Mouse (Mus musculus) gastrocnemius, adult 2 months (tissue): ENCODE results near the gene Abca5. TPM values are rescaled to one million over a fixed set of nuclear protein-coding genes. Genes with fewer than 3 reads are reported as not detected.
"Not testable (repeated sequence)": the region's sequence is repeated elsewhere in the genome, so short reads cannot be mapped to it uniquely, and the experiment has no call there.

ENCODE experiments used
- DNase-seq: peaks from one replicate; pipeline ENCODE4 v3.0.0; 2022
- H3K27ac ChIP-seq: fragments of 200-600 bp; 2 replicates; pipeline ENCODE4 v1.8.1; 2022; ENCODE audit warnings: mild to moderate bottlenecking
- H3K4me3 ChIP-seq: fragments of 200-600 bp; 2 replicates; pipeline ENCODE4 v1.8.1; 2022; ENCODE audit warnings: mild to moderate bottlenecking, moderate library complexity
- CTCF ChIP-seq: fragments of 200-600 bp; IDR thresholded peaks from 2 replicates; pipeline ENCODE4 v1.8.1; 2022; ENCODE audit warnings: antibody characterized with exemption, mild to moderate bottlenecking, moderate library complexity
- intact Hi-C: fragments of 180-260 bp; cut with DNase I; formaldehyde crosslinking; loops from one replicate; pipeline ENCODE4 v1.15.1; 2025
- total RNA-seq, 2 experiments: library from RNA; stranded (reverse); gene quantifications; 2 replicates each; pipeline ENCODE4 v1.2.3; 2021

Gene Abca5
- total RNA-seq, 2 experiments from 2014 or later: 12.2 to 12.9 TPM

DNA sequence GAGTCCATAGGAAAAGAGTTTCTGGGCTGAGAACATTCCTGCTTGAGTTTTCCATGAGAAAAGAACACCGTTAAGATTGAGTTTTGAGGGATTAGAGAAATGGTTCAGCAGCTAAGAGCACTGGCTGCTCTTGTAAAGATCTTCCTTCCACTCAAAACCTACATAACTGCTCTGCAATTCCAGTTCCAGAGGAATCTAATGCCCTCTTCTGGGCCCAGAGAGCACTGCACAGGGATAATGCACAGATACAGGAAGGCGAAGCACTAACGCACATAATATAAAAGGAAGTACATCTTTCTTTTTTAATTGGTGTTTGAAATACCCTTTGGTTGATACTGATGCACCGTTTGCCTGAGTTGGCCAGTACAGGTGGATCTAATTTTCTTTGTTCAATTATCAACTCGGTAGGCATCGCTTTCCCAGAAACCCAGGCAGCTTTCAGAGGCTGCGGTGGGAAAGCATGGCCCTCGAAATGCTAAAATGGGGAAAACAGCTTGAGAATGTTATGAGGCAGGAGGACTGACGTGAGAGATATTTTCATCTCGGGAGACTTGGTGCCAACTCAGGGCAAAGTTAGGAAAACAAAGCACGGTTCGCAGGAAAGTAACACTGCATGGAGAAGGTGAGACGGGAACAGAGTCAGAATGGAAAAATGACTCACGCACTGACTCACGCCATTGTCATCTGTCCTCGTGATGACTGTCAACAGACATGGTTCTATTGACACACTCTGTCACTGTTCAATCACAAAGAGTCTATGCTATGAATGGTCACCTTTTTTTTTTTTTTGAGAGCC, 20.4 kb upstream of the Abca5 start:
- intact Hi-C loops: no loop called here
- no peak overlapping the region for H3K27ac ChIP-seq
- DNase-seq: peak; percentile 28
- peak; percentile 82 for TF ChIP-seq CTCF
- H3K4me3 ChIP-seq: peak overlapping the region; percentile 50

DNA sequence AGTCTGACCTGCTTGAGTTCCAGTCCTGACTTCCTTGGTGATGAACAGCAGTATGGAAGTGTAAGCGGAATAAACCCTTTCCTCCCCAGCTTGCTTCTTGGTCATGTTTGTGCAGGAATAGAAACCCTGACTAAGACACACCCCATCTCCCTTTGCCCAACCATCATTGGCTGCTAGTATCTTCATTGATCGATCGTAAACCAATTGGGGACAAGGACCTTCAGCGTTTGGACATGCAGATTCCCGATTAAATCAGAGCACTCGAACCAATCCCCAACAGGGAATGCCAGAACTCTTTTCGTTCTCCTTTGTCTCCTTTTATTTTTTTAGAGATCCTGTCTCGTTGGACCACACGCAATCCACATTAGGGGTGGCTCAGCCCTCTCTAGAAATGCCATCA, 17.6 kb upstream of the Abca5 start:
- DNase-seq, H3K27ac ChIP-seq, intact Hi-C loops, H3K4me3 ChIP-seq: not testable (repeated sequence)

DNA sequence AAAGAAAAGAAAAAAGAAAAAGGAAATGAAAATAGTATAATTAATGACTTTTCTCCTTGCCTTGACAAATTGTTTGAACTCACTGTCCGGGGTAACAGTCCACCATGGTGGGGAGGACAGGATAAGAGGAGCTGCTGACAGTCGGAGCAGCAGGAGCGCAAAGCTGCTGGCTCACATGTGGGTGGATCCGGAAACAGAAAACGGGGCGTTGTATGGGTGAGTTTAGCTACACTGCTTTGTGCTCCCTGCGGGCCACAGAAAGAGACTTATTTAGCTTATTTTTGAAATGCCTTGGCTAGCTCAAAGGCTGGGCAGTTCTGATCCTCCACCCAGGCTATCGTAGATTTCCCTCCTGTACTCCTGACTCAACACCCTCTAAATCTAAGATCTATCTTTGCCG, 16.7 kb upstream of the Abca5 start:
- no peak overlapping the region for H3K27ac ChIP-seq
- H3K4me3 ChIP-seq: no peak overlapping the region
- TF ChIP-seq CTCF: no peak
- intact Hi-C loops: no loop called here
- no peak for DNase-seq

DNA sequence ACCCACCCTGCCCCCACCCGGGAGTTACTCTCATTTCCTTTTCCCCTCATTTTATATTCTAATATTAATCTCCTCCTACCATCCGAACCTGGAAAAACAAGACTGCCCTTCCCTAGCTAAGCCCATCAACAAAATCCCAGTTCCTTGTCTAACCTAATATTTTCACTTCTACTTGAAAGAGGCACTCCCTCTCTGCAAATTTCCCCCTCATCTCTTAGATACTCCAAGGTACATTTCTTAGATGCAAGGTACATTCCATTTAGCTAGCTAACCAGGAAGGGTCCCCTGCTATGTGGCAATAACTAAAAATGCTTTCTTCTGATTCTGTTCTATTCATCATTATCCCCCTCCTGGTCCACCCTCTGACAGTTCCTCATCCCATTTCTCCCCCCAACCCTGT, 10.7 kb upstream of the Abca5 start:
- intact Hi-C loops: no loop called here
- Histone ChIP-seq H3K4me3 (no peak overlapping the region), H3K27ac (no peak overlapping the region)
- no peak for TF ChIP-seq CTCF
- no peak for DNase-seq

- DNase-seq: no peak
- Histone ChIP-seq H3K4me3 (no peak overlapping the region), H3K27ac (no peak overlapping the region)
- intact Hi-C loops: no loop called here
- peak; percentile 25; the same call in 1 of the 2 replicates for TF ChIP-seq CTCF
Measured at GRCm38 (mm10) chr11:110347768-110348167, 10.3 kb upstream of the Abca5 start.

GRCm38 (mm10) chr11:110336814-110337288, 665 bp downstream of the Abca5 start:
- peak overlapping the region; percentile 94 for H3K4me3 ChIP-seq
- peak; percentile 48 for DNase-seq
- peak overlapping the region; percentile 91 for H3K27ac ChIP-seq
- intact Hi-C loops: no loop called here
- no peak for TF ChIP-seq CTCF

GRCm38 (mm10) chr11:110330093-110330492, 7.4 kb downstream of the Abca5 start:
- H3K4me3 ChIP-seq: no peak overlapping the region
- no peak for TF ChIP-seq CTCF
- no peak for DNase-seq
- no peak overlapping the region for H3K27ac ChIP-seq
- intact Hi-C loops: no loop called here

DNA sequence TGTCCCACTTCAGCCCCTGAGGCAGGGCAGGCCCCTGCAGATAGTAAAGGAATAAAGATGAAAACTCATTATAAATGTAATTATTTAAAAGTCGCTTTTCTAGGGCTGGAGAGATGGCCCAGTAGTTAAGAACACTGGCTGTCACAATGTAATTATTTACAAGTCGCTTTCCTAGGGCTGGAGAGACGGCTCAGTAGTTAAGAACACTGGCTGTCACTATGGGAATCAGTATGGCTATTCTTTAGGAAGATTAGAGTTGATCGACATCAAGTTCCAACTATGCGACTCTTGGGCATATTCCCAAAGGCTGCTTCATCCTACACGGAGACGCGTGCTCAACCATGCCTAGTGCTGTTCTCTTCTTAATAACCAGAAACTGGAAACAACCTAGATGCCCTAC, 15.2 kb downstream of the Abca5 start:
- TF ChIP-seq CTCF: no peak
- intact Hi-C loops: no loop called here
- no peak for DNase-seq
- H3K27ac ChIP-seq: no peak overlapping the region
- H3K4me3 ChIP-seq: no peak overlapping the region

DNA sequence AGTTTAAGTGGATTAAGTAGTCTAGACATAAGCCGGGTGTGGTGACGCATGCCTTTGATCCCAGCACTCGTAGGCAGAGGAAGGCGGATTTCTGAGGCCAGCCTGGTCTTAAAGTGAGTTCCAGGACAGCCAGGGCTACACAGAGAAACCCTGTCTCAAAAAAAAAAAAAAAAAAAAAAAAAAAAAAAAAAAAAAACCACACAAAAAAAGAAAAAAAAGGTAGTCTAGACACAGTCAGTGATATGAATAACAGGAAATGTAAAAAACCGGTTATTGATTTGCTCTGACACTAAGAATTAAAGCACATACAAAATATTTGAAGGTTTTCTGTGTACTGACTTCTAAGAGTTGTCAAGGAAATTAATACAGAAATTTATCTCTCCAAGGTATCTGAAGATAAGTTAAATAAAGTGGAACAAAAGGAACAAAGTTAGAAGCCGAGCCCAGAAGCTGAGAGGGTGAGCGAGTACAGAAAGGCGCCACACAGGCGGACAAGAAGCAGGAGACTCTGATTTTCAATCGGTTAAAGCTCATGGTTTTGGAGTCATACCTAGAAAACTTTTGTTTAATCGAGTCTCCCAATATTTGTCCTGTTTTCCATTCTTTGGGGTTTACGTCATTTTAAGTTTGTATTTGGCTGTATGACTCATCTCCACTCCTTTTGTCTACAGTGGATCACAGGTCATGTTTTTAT, 30.9 kb downstream of the Abca5 start:
- no peak for DNase-seq
- Histone ChIP-seq H3K4me3 (no peak overlapping the region), H3K27ac (no peak overlapping the region)
- intact Hi-C loops: no loop called here
- no peak for TF ChIP-seq CTCF

DNA sequence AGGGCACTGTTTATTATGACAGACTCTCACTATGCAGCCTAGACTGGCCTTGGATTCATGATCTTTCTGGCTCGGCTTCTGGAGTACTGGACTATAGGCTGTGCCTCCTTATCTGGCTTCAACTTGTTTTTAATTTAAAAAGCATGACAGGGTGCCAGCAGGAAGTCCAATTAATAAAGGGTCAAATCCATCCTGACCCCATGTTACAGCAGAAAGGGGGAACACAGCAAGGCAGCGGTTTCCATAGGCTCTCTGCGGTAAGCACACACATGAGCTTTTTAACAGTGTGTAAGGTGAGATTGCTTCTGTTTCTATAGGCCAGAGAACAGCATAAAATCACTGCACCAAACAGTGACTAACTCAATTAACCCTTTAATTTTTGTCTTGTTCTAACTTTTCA, 34.1 kb downstream of the Abca5 start:
- no peak for TF ChIP-seq CTCF

DNA sequence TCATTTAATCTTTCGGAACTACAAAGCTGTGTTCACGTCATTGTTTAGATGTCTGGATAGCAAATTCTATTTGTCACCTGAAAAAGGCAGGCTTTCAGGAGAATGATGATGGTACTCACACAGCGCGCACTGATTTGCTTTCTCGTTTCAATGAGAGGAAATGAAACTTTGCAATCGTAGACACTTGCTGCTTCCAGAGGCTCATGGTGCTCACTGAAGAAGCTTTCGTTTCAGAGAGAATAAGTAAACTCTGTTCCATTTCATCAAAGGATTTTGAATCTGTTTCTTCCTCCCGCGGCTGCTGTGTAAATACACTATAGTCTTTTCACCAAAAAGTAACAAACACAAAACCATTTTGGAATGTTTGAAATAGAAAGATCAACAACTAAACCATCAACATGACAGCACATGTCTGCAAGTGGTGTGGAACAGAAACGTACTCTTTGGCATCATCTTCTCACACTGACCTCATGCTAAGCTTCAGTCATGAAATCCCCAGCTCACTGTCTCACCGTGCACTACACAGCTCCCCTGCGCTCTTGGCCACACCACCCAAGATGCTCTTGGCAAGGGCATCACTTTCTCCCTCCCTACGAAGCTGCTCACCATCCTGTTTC, 39.5 kb downstream of the Abca5 start:
- Histone ChIP-seq H3K27ac (no peak overlapping the region), H3K4me3 (no peak overlapping the region)
- intact Hi-C loops: no loop called here
- no peak for DNase-seq
- TF ChIP-seq CTCF: no peak

More for the DNA sequence above, 34.1 kb downstream of the Abca5 start:
- no peak overlapping the region for H3K27ac ChIP-seq
- intact Hi-C loops: no loop called here
- no peak overlapping the region for H3K4me3 ChIP-seq
- DNase-seq: no peak

GRCm38 (mm10) chr11:110290586-110290985, 46.9 kb downstream of the Abca5 start:
- Histone ChIP-seq H3K4me3 (no peak overlapping the region), H3K27ac (no peak overlapping the region)
- no peak for DNase-seq
- TF ChIP-seq CTCF: no peak
- intact Hi-C loops: no loop called here

- DNase-seq: no peak
- intact Hi-C loops: loop anchor here (5.0 kb wide), 1 partner anchor 546 kb away; no protein-coding TSS in a partner anchor
- Histone ChIP-seq H3K4me3 (no peak overlapping the region), H3K27ac (no peak overlapping the region)
- peak; percentile 35; the same call in 1 of the 2 replicates for TF ChIP-seq CTCF
Measured at GRCm38 (mm10) chr11:110288423-110288822, 49.1 kb downstream of the Abca5 start.
